Mouse (Mus musculus) embryonic fibroblast, embryonic 13.5 days (primary cell): Measurements from ENCODE around the gene Myh2. TPM values are rescaled to one million over a fixed set of nuclear protein-coding genes. Genes with fewer than 3 reads are reported as not detected.

ENCODE experiments used
- H3K27ac ChIP-seq: 2 replicates; pipeline ENCODE4 v1.5.1; 2012; ENCODE audit warnings: low read length, control low read depth, inconsistent platforms; ENCODE audit not compliant: insufficient read depth
- H3K4me1 ChIP-seq: 2 replicates; pipeline ENCODE4 v1.6.1; 2011; ENCODE audit warnings: low read length; ENCODE audit not compliant: control insufficient read depth, insufficient read depth
- H3K4me3 ChIP-seq: 2 replicates; pipeline ENCODE4 v1.5.1; 2011; ENCODE audit warnings: mild to moderate bottlenecking, control low read depth, low read length; ENCODE audit not compliant: insufficient read depth
- CTCF ChIP-seq: IDR thresholded peaks from 2 replicates; pipeline ENCODE4 v1.5.1; 2011; ENCODE audit warnings: mild to moderate bottlenecking, control low read depth, low read length, moderate library complexity, borderline replicate concordance; ENCODE audit not compliant: insufficient read depth
- POLR2A ChIP-seq: IDR thresholded peaks from 2 replicates; pipeline ENCODE4 v1.6.1; 2011; ENCODE audit warnings: low read depth, mild to moderate bottlenecking, control low read depth, low read length, moderate library complexity
- polyA plus RNA-seq: library from polyadenylated mRNA; stranded (reverse); fragments of >200 nt; gene quantifications from 2 replicates; pipeline ENCODE4 v1.2.4, GENCODE M21; 2011; ENCODE audit warnings: low read depth; ENCODE audit not compliant: missing spikeins, insufficient read length

Gene Myh2
- polyA plus RNA-seq, 1 experiment = 0.12 TPM

DNA sequence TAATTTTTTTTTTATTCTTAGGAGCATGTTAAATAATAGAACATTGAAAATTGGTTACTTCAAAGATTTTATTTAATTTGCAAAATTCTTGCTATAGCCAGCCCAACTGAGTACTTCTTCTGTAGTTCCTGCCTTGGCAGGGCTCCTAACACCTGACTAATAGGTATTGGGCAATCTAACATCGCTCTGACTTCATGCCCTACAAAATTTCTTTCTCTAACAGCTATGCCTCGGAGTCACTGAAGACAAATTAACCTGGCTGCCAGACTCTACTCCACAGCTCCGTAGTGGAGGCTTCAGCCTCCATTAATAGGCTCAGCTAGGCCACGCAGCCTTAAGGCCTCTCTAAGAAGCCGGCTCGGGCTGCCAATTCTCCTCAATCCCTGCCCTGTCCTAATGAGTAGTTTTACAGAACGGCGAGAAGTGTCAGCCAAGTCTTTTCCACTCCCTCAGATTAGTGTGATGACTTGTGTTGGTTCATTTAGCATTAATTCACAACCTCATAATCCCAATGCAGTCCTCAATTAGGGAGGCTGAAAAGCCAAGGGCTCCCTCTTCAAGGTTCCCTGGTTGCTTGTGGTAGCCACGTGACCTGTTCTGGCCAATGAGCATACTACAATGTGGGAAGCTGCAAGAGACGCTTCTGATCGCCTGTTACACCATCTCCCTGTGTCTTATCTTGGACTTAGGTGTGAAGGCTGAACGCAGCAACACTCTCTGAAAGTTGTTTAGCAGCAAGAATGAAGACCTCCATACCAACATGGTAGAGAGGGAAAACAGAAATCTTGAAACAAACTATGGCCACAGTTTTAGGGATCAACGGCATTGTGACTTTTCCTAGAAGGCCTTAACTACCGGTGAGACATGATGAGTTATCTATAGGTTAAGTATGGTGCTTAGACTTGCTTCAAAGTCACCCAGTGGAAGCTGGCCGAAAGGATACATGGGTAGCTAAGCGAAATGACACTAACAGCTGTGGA lies 18.9 kb upstream of the Myh2 start:
- H3K27ac ChIP-seq = no peak overlapping the region
- no peak overlapping the region for H3K4me3 ChIP-seq
- H3K4me1 ChIP-seq = no peaks in the 10 kb centered on the region
- TF ChIP-seq POLR2A (no peak), CTCF (no peak)

DNA sequence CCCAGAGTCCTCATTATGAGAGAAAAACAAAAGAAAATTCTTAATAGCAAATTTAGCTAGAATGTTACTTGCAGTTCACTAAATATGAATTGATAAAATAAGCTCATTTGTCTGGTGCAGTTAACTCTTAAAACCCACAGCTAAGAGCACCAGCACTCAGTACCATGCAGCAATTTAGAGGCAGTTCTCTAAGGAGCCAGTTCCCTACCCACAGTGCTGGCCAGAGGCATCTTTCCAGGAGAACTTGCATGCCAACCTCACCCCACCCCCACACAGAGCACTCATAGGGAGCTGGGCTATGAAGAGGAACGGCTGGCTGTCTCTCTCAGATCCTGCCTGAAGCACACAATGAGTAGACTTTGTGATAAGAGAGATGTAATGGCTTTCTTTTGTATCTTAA lies 17.7 kb upstream of the Myh2 start:
- TF ChIP-seq CTCF (no peak), POLR2A (no peak)
- Histone ChIP-seq H3K4me1 (no peaks in the 10 kb centered on the region), H3K27ac (no peak overlapping the region), H3K4me3 (no peak overlapping the region)

DNA sequence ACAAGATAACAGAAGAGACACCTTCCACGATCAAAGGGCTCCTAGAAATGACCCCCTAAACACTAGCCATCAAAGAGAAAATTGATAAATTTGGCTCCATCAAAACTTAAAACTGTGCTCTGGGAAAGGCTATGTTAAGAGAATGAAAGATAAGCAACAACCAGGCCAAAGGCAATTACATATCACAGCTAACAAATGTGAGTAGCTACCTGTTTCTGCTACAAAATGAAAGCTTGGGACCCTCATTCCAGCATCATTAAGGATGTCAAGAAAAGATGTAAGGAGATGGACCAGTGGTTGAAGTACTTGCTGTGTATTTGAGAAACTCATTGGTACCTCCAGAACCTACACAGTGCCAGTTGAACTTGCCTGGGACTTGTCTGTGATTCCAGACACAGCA lies 17.0 kb upstream of the Myh2 start:
- H3K4me3 ChIP-seq = no peak overlapping the region
- TF ChIP-seq POLR2A = no peak
- TF ChIP-seq CTCF = no peak
- no peaks in the 10 kb centered on the region for H3K4me1 ChIP-seq
- H3K27ac ChIP-seq = no peak overlapping the region

DNA sequence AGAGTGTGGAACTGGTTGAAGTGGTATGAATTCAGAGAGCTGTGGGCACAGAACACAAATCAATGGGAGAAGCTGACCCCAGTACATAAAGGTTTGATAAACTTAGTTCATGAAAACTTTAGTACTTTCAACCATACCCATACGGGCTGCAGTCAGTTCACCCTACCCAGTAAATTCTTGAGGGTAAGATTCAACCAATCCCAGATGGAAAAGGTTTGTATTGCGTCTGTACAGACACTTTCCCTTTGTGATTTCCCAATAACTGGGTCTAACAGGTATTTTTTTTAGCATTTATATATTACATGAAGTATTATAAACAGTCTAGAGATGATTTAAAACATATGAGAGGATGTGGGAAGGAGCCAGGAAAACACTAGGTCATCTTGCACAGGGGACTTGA lies 15.2 kb upstream of the Myh2 start:
- Histone ChIP-seq H3K4me3 (no peak overlapping the region), H3K27ac (no peak overlapping the region), H3K4me1 (no peaks in the 10 kb centered on the region)
- TF ChIP-seq POLR2A (no peak), CTCF (no peak)

DNA sequence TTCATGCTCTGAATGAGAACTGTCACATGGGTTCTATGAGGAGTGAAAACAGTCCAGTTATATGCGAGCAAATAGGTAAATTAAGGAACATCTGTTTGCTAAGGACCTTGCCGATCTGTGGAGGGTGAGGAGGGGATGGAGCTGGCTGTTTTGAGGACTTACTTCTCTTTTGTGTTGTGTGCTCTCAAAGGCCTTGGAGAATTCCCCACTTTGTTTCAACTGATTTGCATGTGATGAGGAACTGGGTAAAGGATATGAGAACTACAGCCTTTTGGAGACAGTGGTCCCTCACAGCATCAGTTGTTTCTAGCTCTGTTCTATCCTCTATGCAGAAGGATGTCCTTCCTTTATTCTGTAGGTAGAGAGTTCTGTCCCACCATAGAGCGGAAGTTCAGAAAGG lies 10.7 kb upstream of the Myh2 start:
- TF ChIP-seq CTCF (no peak), POLR2A (no peak)
- no peaks in the 10 kb centered on the region for H3K4me1 ChIP-seq
- H3K27ac ChIP-seq = no peak overlapping the region
- H3K4me3 ChIP-seq = no peak overlapping the region

DNA sequence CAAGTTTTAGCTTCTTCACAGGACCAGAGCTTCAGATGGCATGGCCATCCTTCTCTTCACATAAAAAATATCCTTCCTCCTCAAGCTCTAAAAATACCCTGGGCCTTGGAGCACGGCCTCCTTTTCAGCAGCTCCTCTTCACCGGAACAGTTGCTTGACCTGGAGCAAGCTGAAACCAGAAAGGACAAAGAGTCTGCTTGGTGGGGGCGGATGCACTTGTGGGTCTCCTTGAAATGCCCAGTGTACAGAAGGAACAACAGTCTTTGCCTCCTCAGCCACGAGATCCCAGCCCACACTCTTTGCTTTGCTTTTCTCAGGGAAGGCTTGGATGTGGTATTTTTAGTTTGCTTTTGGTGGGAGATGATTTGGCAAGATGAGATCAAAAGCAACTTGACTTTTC lies 7.1 kb upstream of the Myh2 start:
- Histone ChIP-seq H3K4me3 (no peak overlapping the region), H3K27ac (no peak overlapping the region), H3K4me1 (no peaks in the 10 kb centered on the region)
- no peak for TF ChIP-seq CTCF
- TF ChIP-seq POLR2A = no peak

DNA sequence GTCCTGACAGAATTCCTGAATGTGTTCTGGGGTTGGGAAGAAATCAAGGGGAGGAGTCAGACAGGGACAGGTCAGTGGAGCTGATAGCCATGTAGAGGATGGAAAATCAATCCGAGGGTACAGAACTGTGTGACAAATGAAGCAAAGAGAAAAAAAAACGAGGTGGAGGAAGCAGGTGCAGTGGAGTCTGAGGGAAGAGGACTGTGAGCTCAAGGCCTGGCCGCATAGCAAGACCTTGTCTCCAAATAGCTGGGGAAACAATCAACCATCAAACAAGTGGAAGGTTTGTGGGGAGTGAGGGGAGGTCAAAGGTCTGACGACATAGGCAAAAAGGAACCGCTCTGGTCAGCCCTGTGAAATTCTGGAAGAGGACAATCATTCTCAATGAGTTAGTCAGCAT lies 6.0 kb upstream of the Myh2 start:
- TF ChIP-seq CTCF (no peak), POLR2A (no peak)
- H3K4me3 ChIP-seq = no peak overlapping the region
- H3K27ac ChIP-seq = no peak overlapping the region
- H3K4me1 ChIP-seq = no peaks in the 10 kb centered on the region

DNA sequence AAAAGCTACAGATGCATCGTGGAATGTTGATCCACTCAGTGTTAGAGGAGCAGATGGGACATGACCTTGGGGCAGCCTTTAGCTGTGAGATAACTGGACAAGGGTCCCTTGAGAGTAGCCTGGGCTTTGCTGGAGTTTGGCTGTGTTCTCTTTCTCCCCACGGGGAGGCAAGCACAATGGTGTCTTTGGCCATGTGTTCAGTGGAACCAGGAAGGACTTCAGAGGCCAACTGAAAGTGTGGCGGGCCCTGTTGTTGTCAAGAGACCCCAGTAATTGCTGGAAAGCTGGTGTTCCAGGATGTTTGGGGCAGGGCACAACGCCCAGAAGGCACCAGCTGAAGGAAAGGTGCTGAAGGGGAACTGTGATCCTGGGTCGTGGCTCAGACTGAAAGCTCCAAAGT lies 1.5 kb upstream of the Myh2 start:
- Histone ChIP-seq H3K4me1 (no peaks in the 10 kb centered on the region), H3K4me3 (no peak overlapping the region), H3K27ac (no peak overlapping the region)
- TF ChIP-seq POLR2A = no peak
- no peak for TF ChIP-seq CTCF

DNA sequence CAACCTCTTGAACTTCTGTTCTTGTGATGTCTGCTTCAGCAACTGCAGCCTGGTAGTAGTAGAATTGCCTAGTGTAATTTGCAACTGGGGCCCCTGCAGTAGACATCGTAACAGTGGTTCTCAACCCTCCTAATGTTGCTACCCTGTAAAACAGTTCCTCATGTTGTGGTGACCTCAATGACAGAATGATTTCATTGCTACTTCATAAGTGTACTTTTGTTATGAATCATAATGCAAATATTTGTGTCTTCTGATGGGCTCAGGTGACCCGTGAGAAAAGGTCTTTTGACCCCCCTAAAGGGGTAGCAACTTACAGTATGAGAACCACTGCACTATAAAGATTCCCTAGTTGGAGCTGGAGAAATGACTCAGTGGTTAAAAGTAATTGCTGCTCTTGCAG lies 1.6 kb downstream of the Myh2 start:
- TF ChIP-seq CTCF = no peak
- Histone ChIP-seq H3K4me3 (no peak overlapping the region), H3K27ac (no peak overlapping the region), H3K4me1 (no peaks in the 10 kb centered on the region)

DNA sequence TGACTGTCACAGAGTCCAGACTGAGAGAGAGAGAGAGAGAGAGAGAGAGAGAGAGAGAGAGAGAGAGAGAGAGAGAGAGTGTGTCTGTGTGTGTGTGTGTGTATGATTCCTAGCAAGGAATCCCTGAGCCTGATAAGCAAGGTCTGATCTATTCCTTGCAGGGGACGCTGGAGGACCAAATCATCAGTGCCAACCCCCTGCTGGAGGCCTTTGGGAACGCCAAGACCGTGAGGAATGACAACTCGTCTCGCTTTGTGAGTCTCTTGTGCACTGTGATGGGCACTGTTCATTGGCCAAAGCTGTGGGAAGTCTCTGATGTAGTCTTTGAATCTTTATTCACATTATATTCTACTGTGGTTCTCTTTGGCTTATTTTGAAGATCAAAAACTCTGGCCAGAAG lies 5.5 kb downstream of the Myh2 start:
- H3K4me1 ChIP-seq = no peaks in the 10 kb centered on the region
- no peak overlapping the region for H3K4me3 ChIP-seq
- no peak overlapping the region for H3K27ac ChIP-seq
- no peak for TF ChIP-seq POLR2A
- TF ChIP-seq CTCF = no peak
